Mouse (Mus musculus) regulatory T cell (primary cell): Measurements from ENCODE around the gene Phlpp1.
"Not testable (repeated sequence)": the region's sequence is repeated elsewhere in the genome, so short reads cannot be mapped to it uniquely, and the experiment has no call there.

Experiments used
- in situ Hi-C: fragments of 300-600 bp; cut with MboI, MseI; formaldehyde crosslinking; loops from one replicate; pipeline ENCODE4 v1.15.1; 2025; ENCODE audit warnings: high pct_unique_total_duplicates

Gene Phlpp1

GRCm38 (mm10) chr1:106243371-106243770, 71.8 kb downstream of the Phlpp1 start:
- in situ Hi-C loops = no loop called here

DNA sequence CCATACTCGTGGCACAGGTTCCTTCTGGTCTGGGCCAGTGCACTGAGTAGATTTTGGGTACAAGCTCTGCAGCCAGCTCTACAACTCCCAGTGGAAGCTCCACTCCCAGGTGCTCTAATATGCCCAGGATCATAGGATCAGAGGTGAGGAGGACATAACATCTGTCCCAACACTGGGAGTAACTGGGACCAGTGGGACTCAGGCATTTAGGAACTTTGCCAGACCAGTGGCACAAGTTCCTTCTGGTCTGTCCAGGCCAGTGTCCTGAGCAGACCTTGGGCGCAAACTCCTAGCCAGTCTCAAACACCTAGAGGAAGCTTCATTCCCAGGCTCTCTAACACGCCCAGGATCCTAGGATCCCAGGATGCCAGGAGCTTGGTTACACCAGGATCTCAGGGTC, 72.7 kb downstream of the Phlpp1 start:
- in situ Hi-C loops = no loop called here

DNA sequence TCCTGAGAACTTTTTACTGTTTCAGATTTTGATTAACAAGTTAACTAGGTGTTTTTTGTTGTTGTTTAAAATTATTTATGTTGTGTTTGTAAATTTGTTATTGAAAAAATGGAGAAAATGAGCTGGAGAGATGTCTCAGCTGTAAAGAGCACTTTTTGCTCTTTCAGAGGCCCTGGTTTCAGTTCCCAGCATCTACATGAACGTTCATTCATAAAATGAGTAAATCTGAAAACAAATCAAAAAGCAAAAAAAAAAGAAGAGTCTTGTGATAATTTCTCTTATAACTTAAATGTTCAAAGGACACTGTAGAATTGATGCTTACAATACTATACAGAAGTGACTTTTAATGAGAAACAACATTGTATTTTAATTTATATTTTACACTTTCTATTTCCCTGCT, 82.5 kb downstream of the Phlpp1 start:
- in situ Hi-C loops = no loop called here

- in situ Hi-C loops = no loop called here
Measured at GRCm38 (mm10) chr1:106257176-106257575, 85.6 kb downstream of the Phlpp1 start.

- in situ Hi-C loops = no loop called here
Measured at GRCm38 (mm10) chr1:106268028-106268799, 96.7 kb downstream of the Phlpp1 start.

GRCm38 (mm10) chr1:106269337-106269736, 97.8 kb downstream of the Phlpp1 start:
- in situ Hi-C loops = no loop called here

- in situ Hi-C loops = no loop called here
Measured at GRCm38 (mm10) chr1:106272916-106273315, 101.4 kb downstream of the Phlpp1 start.

DNA sequence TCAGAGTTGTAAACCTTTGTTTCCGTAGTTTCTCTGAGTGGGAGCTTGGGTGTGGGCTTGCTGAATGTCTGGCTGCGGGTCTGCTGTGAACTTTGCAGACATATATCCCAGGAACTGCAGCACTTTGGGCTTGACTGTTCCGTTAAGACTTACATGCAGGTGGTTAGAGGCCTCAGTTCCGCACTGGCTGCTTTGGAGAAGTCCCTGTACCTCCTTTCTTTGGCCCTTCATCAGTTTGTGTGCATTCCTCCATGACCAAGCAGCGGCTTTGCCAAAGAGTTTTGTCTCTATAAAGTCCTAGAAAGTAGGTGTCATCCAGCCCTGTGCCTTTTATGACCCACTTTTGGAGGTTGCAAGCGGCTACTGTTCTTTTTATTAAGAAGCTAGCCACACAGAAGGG, 102.2 kb downstream of the Phlpp1 start:
- in situ Hi-C loops = no loop called here

DNA sequence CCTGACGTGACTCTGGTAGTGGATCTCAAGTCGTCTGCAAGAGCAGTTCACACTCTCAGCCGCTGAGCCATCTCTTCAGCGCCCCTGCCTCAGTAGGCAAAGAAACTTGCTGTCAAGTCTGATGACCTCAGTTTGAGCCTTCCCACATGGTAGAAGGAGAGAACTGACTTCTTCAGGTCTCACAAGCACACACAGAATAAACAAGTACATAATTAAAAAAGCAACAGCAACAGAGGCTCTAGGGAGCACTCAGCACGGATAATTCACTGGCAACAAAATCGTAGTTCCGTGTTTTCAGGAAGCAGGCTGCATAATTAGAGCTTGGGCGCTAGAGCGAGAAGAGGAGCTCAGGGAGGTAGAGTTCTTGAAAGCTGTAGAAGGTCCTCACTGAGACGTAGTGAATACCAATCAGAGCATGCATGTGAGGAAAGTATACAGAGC, 103.0 kb downstream of the Phlpp1 start:
- in situ Hi-C loops = no loop called here

DNA sequence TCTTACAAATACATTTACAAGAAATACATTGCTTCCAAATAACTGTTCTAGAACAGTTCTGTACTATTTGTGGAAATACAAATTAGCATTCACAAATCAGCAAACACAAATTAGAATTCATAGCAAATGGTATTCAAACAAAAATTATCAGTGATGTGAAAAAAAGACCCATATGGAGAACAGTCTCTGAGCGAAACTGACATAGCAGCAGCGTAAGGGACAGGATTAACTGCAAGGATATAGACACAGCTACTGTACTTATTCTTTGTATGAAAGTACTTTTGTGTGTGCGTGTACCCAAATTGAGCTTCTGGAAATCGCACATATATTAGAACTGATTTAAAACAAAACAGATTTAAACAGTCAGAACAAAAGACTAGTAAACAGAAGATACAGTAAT, 103.6 kb downstream of the Phlpp1 start:
- in situ Hi-C loops = no loop called here

DNA sequence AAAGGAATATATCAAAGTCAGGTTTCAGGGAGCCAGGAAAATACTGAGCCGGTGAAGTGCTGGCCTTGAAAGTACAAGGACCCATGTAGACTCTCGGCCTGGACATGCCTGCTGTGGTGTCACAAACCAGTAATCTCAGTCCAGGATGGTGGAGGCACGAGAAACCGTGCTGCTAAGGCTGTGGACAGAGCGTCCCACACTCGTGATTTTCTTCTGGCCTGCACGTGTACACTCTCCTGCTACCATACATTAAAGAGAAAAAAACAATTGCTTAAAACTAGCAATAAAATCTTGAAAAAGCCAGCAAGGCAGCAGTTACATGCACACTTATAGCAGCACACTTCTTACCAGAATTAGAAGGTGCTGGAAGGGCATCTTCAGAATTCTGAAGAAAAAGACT, 104.2 kb downstream of the Phlpp1 start:
- in situ Hi-C loops = no loop called here

GRCm38 (mm10) chr1:106276824-106277223, 105.3 kb downstream of the Phlpp1 start:
- in situ Hi-C loops = no loop called here

DNA sequence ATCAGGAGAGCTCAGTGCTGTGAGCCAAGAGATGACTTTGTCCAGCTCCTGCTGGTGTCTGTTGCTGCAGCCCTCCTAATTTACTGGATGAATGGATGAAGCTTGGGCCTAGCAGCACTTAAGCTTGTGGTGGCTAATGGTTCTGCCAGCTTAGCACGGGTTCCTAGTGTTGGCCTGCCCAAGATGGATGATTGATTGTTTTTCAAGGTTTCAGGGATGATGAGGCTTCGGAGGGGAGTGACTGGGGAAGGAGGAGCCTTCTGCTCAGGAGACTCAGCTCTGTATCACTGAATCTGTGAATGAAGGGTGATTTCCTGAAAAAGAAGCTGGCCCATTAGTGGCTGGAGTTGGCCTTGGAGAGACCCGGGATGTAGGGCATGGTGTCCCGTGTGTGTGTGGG, 105.7 kb downstream of the Phlpp1 start:
- in situ Hi-C loops = no loop called here

- in situ Hi-C loops = no loop called here
Measured at GRCm38 (mm10) chr1:106278552-106279060, 107.1 kb downstream of the Phlpp1 start.

- in situ Hi-C loops = no loop called here
Measured at GRCm38 (mm10) chr1:106279404-106280123, 108.0 kb downstream of the Phlpp1 start.

GRCm38 (mm10) chr1:106280171-106280913, 108.8 kb downstream of the Phlpp1 start:
- in situ Hi-C loops = no loop called here

- in situ Hi-C loops = no loop called here
Measured at GRCm38 (mm10) chr1:106286815-106287214, 115.3 kb downstream of the Phlpp1 start.

- in situ Hi-C loops = no loop called here
Measured at GRCm38 (mm10) chr1:106289065-106289464, 117.5 kb downstream of the Phlpp1 start.

DNA sequence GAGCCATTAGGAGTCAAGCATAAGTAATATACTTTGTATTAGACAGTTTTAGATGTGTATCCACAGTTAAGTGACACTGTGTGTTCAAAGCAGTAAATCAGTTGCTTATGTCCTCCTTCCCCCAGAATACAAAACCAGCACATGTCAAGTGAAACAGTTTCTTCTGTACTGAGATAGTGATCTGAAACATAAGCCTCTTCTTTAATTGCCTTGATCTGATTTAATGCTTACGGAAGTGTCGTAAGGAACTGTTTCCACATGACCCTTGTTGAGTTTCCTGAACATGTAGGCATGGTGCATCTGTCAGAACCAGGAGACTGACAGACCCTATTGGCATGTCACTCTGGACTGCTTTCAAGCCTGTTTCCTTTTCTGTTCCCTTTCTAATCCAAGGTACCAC, 118.0 kb downstream of the Phlpp1 start:
- in situ Hi-C loops = no loop called here

DNA sequence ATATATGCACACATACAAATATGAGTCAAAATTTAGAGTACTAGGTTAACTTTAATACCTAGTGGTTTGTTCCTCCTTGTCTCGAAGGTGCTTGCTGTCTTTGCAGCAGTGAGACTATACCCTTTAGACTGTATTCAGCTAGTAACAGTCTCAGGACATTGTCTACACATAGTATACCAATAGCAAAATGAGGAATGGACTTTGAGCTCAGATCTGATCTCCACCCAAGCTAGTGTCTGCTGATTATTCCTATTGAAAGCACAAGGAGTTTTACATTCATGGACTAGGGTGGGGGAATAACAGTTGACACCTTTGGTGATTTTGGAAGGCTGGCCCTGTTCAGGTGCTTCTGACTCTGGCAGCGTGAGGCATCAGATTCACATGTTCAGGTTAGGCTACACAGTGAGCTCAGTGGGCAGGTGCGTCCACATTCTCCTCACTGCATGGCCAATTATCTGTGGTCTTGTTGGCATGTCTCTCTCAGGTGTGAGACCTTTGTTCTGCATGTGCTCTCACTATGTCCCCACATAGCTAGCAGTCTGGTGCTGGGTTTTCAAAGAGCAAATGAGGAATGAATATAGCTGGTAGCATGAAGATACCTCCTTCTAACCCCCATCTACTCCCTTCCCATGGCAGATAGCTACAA, 138.0 kb downstream of the Phlpp1 start:
- in situ Hi-C loops = no loop called here

DNA sequence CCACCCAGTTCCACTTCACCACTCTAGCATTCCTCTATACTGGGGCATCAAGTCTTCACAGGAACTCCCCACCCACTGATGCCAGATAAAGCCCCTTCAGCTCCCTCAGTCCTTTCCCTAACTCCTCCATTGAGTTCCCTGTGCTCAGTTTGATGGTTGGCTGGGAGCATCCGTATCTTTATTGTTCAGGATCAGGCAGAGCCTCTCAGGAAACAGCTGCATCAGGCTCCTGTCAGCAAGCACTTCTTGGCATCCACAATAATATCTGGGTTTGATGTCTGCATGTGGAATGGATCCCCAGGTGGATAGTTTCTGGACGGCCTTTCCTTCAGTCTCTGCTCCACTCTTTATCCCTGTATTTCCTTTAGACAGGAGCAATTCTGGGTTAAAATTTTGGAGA, 138.7 kb downstream of the Phlpp1 start:
- in situ Hi-C loops = no loop called here

- in situ Hi-C loops = not testable (repeated sequence)
Measured at GRCm38 (mm10) chr1:106311830-106312229, 140.3 kb downstream of the Phlpp1 start.
